Mouse (Mus musculus): Measurements from ENCODE around the gene Slc31a2.

GRCm38 (mm10) chr4:62322684-62323083 is 60.3 kb downstream of the Slc31a2 start:
- no peak for TF ChIP-seq CHD2 (IDR thresholded peaks at IDR 0.05; ENCODE audit: low read length)
- TF ChIP-seq CTCF (IDR thresholded peaks at IDR 0.05 in 2 of 3, conservative IDR thresholded peaks at IDR 0.05 in 1 of 3; ENCODE audit: control insufficient read depth in 1 of 3, insufficient read depth in 1 of 3, low read depth in 2 of 3, low read length in 3 of 3, poor library complexity in 1 of 3, severe bottlenecking in 1 of 3) = no peak
